Mouse (Mus musculus): ENCODE results near the gene Map3k6. TPM values are rescaled to one million over a fixed set of nuclear protein-coding genes. Genes with fewer than 3 reads are reported as not detected.

Gene Map3k6
- 2.2 and 3.5 TPM in 2 replicates for polyA plus RNA-seq (2014; fragmentation: Nextera tagmentation; extraction: Ambion mirVana)

GRCm38 (mm10) chr4:133240490-133240921, at the start of gene Map3k6:
Gene Map3k6 (plus strand): TSS chr4:133240818.
- ATAC-seq (replicated peaks; ENCODE audit: low FRiP score), result peak; percentile 51
- Histone ChIP-seq H3K9me3 (ENCODE audit: control insufficient read depth, low read length) (no peaks in the 10 kb centered on the region), H3K4me2 (peak within 1 kb of the TSS; percentile 90), H3K9ac (ENCODE audit: low read depth, low read length) (peak within 1 kb of the TSS; percentile 71), H3K4me1 (replicated peaks; ENCODE audit: control insufficient read depth, insufficient read depth, low read length) (peaks cover 41% of the 10 kb centered on the region), H3K4me3 (ENCODE audit: low read depth, low read length) (peak within 1 kb of the TSS; percentile 76), H3K36me3 (ENCODE audit: control insufficient read depth, insufficient read depth, low read length) (no peaks in the 10 kb centered on the region), H3K27ac (ENCODE audit: low read depth, low read length) (peak within 1 kb of the TSS; percentile 87), H3K27me3 (replicated peaks; ENCODE audit: control insufficient read depth, insufficient read depth, low read length) (no peaks in the 10 kb centered on the region; the same call in 1 of the 2 replicates)
- no peak for DNase-seq (ENCODE audit: low spot score)
- 3% methylated on average over 16 of the region's 16 CpGs for WGBS

- Histone ChIP-seq H3K27me3 (replicated peaks; ENCODE audit: control insufficient read depth, insufficient read depth, low read length) (no peaks in the 10 kb centered on the region), H3K4me1 (replicated peaks; ENCODE audit: control insufficient read depth, insufficient read depth, low read length) (peaks cover 19% of the 10 kb centered on the region), H3K27ac (ENCODE audit: low read depth, low read length) (no peak overlapping the region), H3K4me3 (ENCODE audit: low read depth, low read length) (no peak overlapping the region), H3K9ac (ENCODE audit: low read depth, low read length) (no peak overlapping the region), H3K4me2 (no peak overlapping the region), H3K9me3 (ENCODE audit: control insufficient read depth, low read length) (no peaks in the 10 kb centered on the region), H3K36me3 (ENCODE audit: control insufficient read depth, insufficient read depth, low read length) (peaks cover 36% of the 10 kb centered on the region)
- ATAC-seq (replicated peaks; ENCODE audit: low FRiP score) (no peak), DNase-seq (ENCODE audit: low spot score) (no peak)
- WGBS, result 83% methylated on average over 11 of the region's 11 CpGs
These were observed 46.1 kb upstream of the Map3k6 start for GRCm38 (mm10) chr4:133194482-133194881.

- no peak for ATAC-seq (replicated peaks; ENCODE audit: low FRiP score)
- H3K9me3 ChIP-seq (ENCODE audit: control insufficient read depth, low read length), result no peaks in the 10 kb centered on the region
- peaks cover 22% of the 10 kb centered on the region for H3K4me1 ChIP-seq (replicated peaks; ENCODE audit: control insufficient read depth, insufficient read depth, low read length)
- H3K9ac ChIP-seq (ENCODE audit: low read depth, low read length), result no peak overlapping the region
- H3K4me2 ChIP-seq, result no peak overlapping the region
- H3K4me3 ChIP-seq (ENCODE audit: low read depth, low read length), result no peak overlapping the region
- H3K27me3 ChIP-seq (replicated peaks; ENCODE audit: control insufficient read depth, insufficient read depth, low read length), result no peaks in the 10 kb centered on the region
- no peak overlapping the region for H3K27ac ChIP-seq (ENCODE audit: low read depth, low read length)
- peaks cover 32% of the 10 kb centered on the region for H3K36me3 ChIP-seq (ENCODE audit: control insufficient read depth, insufficient read depth, low read length)
- no peak for DNase-seq (ENCODE audit: low spot score)
- 63% methylated on average over 4 of the region's 4 CpGs for WGBS
These were observed 45.6 kb upstream of the Map3k6 start for GRCm38 (mm10) chr4:133195014-133195413.

- no peak for ATAC-seq (replicated peaks; ENCODE audit: low FRiP score)
- Histone ChIP-seq H3K9me3 (ENCODE audit: control insufficient read depth, low read length) (no peaks in the 10 kb centered on the region), H3K9ac (ENCODE audit: low read depth, low read length) (no peak overlapping the region), H3K36me3 (ENCODE audit: control insufficient read depth, insufficient read depth, low read length) (peaks cover 29% of the 10 kb centered on the region), H3K27ac (ENCODE audit: low read depth, low read length) (no peak overlapping the region), H3K4me2 (no peak overlapping the region), H3K4me3 (ENCODE audit: low read depth, low read length) (no peak overlapping the region), H3K4me1 (replicated peaks; ENCODE audit: control insufficient read depth, insufficient read depth, low read length) (peaks cover 32% of the 10 kb centered on the region), H3K27me3 (replicated peaks; ENCODE audit: control insufficient read depth, insufficient read depth, low read length) (no peaks in the 10 kb centered on the region)
- 70% methylated on average over 2 of the region's 2 CpGs for WGBS
- no peak for DNase-seq (ENCODE audit: low spot score)
These were observed 44.5 kb upstream of the Map3k6 start for GRCm38 (mm10) chr4:133196136-133196535.

GRCm38 (mm10) chr4:133196852-133197251, 43.8 kb upstream of the Map3k6 start:
- no peak overlapping the region for H3K27ac ChIP-seq (ENCODE audit: low read depth, low read length)
- WGBS, result 72% methylated on average over 7 of the region's 7 CpGs
- no peak for DNase-seq (ENCODE audit: low spot score)
- peaks cover 34% of the 10 kb centered on the region for H3K4me1 ChIP-seq (replicated peaks; ENCODE audit: control insufficient read depth, insufficient read depth, low read length)
- no peak for ATAC-seq (replicated peaks; ENCODE audit: low FRiP score)
- H3K36me3 ChIP-seq (ENCODE audit: control insufficient read depth, insufficient read depth, low read length), result peaks cover 24% of the 10 kb centered on the region
- H3K9me3 ChIP-seq (ENCODE audit: control insufficient read depth, low read length), result no peaks in the 10 kb centered on the region
- no peaks in the 10 kb centered on the region for H3K27me3 ChIP-seq (replicated peaks; ENCODE audit: control insufficient read depth, insufficient read depth, low read length)
- H3K4me2 ChIP-seq, result no peak overlapping the region
- H3K4me3 ChIP-seq (ENCODE audit: low read depth, low read length), result no peak overlapping the region
- H3K9ac ChIP-seq (ENCODE audit: low read depth, low read length), result no peak overlapping the region

- Histone ChIP-seq H3K27ac (ENCODE audit: low read depth, low read length) (peak overlapping the region; percentile 33; the same call in 1 of the 2 replicates), H3K9me3 (ENCODE audit: control insufficient read depth, low read length) (no peaks in the 10 kb centered on the region), H3K36me3 (ENCODE audit: control insufficient read depth, insufficient read depth, low read length) (peaks cover 23% of the 10 kb centered on the region), H3K4me2 (no peak overlapping the region), H3K4me3 (ENCODE audit: low read depth, low read length) (no peak overlapping the region), H3K4me1 (replicated peaks; ENCODE audit: control insufficient read depth, insufficient read depth, low read length) (peaks cover 34% of the 10 kb centered on the region), H3K27me3 (replicated peaks; ENCODE audit: control insufficient read depth, insufficient read depth, low read length) (no peaks in the 10 kb centered on the region), H3K9ac (ENCODE audit: low read depth, low read length) (no peak overlapping the region)
- DNase-seq (ENCODE audit: low spot score) (no peak), ATAC-seq (replicated peaks; ENCODE audit: low FRiP score) (no peak)
- WGBS, result 54% methylated on average over 5 of the region's 5 CpGs
These were observed 43.3 kb upstream of the Map3k6 start for GRCm38 (mm10) chr4:133197355-133197754.

- ATAC-seq (replicated peaks; ENCODE audit: low FRiP score), result no peak
- Histone ChIP-seq H3K27ac (ENCODE audit: low read depth, low read length) (peak overlapping the region; percentile 33; the same call in 1 of the 2 replicates), H3K27me3 (replicated peaks; ENCODE audit: control insufficient read depth, insufficient read depth, low read length) (no peaks in the 10 kb centered on the region), H3K9ac (ENCODE audit: low read depth, low read length) (no peak overlapping the region), H3K4me3 (ENCODE audit: low read depth, low read length) (no peak overlapping the region), H3K36me3 (ENCODE audit: control insufficient read depth, insufficient read depth, low read length) (peaks cover 23% of the 10 kb centered on the region), H3K4me1 (replicated peaks; ENCODE audit: control insufficient read depth, insufficient read depth, low read length) (peaks cover 34% of the 10 kb centered on the region), H3K9me3 (ENCODE audit: control insufficient read depth, low read length) (no peaks in the 10 kb centered on the region), H3K4me2 (no peak overlapping the region)
- 49% methylated on average over 13 of the region's 13 CpGs for WGBS
- DNase-seq (ENCODE audit: low spot score), result no peak
These were observed 42.8 kb upstream of the Map3k6 start for GRCm38 (mm10) chr4:133197801-133198286.

- WGBS, result 51% methylated on average over 19 of the region's 19 CpGs
- ATAC-seq (replicated peaks; ENCODE audit: low FRiP score) (no peak), DNase-seq (ENCODE audit: low spot score) (no peak)
- Histone ChIP-seq H3K4me3 (ENCODE audit: low read depth, low read length) (no peak overlapping the region), H3K4me2 (no peak overlapping the region), H3K9ac (ENCODE audit: low read depth, low read length) (no peak overlapping the region), H3K27ac (ENCODE audit: low read depth, low read length) (0 out of 2 replicates have a peak overlapping the region, but pooled peaks have one; percentile 23), H3K27me3 (replicated peaks; ENCODE audit: control insufficient read depth, insufficient read depth, low read length) (no peaks in the 10 kb centered on the region), H3K9me3 (ENCODE audit: control insufficient read depth, low read length) (no peaks in the 10 kb centered on the region), H3K4me1 (replicated peaks; ENCODE audit: control insufficient read depth, insufficient read depth, low read length) (peaks cover 34% of the 10 kb centered on the region), H3K36me3 (ENCODE audit: control insufficient read depth, insufficient read depth, low read length) (peaks cover 20% of the 10 kb centered on the region)
These were observed 42.1 kb upstream of the Map3k6 start for GRCm38 (mm10) chr4:133198337-133199180.

Measured in liver, embryonic 11.5 days (tissue).